Mouse (Mus musculus): ENCODE data around the gene Entpd5. TPM values are rescaled to one million over a fixed set of nuclear protein-coding genes. Genes with fewer than 3 reads are reported as not detected.

The Entpd5 gene
- 7.3 and 10.6 TPM in 2 replicates for polyA plus RNA-seq (2012; rRNA removed)

GRCm38 (mm10) chr12:84408819-84409507 is at the start of gene Entpd5, which contains the start of gene Bbof1:
Gene Entpd5 (minus strand): TSS chr12:84409029.
Gene Bbof1 (plus strand): TSS chr12:84409071.

DNA sequence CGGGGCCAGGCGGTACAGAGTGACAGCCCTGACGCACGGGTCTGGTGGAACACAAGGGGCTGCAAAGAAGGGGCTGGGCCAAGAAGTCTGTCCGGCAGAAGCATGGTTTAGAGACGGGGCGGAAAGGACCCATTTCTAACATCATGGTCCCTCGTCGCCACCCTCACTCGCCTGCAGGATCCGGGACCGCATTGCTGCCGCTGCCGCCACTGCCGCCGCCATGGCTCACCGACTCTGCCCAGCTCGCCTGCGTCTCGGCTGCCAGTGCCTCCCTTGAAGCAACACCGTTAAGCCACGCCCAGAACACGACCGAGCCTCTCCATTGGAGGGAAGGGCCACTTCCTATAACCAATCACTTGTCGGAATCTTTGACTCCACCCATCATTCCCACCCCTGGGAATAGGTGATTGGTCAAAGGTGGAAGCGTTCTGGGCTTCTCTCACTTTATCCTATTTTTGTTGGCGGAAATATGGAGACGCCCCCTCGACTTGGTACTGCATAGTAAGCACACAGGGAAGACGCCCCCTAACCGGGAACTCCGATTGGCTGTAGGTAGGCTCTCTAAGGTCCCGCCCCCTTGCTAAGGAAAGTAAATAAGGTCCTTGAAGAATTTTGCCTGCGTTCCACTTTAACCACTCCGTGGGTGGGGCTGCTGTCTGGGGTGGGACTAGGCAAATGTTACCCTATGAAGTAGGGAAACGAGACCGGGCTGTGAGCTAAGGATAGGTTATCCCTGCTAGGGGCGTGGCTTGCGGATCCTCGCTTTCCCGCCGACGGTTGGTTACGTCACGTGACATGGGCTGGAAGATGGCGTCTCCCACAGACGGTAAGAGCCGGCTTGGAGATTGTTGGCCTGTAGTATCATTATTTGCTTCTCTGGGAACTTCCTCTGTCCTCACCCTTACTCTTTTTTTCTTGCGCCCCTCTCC is 42.2 kb upstream of the Entpd5 start, which contains the start of the genes Aldh6a1 and Lin52:
TSS of gene Aldh6a1 (minus strand) at position 287 of the 929 bp plus-strand sequence.
TSS of gene Lin52 (plus strand) at position 705 of the 929 bp plus-strand sequence.

DNA sequence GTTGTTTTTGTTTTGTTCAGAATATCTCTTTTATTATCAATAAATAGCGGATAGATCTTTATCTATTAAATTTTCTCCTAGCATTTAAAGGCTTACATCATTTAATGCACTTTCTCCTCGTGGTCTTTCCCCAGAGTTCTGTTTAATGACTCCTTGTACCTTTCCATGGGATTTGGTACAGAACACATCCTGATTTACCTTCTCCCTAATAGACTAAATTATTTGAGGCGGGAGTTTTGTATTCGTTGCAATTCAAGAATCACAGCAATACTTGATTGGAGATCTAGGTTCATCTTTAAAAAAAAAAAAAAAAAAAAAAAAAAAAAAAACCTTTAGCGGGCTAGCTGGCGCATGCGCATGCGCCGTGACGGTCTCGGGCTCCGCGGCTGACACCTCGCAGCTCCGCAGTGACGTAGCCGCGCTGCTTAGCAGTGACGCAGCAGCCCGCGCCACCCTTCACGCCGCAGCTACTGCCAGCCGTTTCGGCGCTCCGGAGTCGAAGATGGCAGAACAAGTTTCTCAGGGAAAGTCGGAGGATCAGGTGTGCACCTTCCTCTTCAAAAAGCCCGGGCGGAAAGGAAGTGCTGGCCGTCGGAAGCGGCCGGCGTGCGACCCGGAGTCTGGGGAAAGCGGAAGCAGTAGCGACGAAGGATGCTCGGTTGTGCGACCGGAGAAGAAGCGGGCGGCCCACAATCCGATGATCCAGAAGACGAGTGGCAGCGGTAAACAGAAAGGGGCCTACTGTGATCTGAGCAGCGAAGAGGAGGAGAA is 8.2 kb upstream of the Entpd5 start, which contains the start of gene Rnf113a2:
TSS of gene Rnf113a2 (plus strand) at position 363 of the 771 bp plus-strand sequence.

DNA sequence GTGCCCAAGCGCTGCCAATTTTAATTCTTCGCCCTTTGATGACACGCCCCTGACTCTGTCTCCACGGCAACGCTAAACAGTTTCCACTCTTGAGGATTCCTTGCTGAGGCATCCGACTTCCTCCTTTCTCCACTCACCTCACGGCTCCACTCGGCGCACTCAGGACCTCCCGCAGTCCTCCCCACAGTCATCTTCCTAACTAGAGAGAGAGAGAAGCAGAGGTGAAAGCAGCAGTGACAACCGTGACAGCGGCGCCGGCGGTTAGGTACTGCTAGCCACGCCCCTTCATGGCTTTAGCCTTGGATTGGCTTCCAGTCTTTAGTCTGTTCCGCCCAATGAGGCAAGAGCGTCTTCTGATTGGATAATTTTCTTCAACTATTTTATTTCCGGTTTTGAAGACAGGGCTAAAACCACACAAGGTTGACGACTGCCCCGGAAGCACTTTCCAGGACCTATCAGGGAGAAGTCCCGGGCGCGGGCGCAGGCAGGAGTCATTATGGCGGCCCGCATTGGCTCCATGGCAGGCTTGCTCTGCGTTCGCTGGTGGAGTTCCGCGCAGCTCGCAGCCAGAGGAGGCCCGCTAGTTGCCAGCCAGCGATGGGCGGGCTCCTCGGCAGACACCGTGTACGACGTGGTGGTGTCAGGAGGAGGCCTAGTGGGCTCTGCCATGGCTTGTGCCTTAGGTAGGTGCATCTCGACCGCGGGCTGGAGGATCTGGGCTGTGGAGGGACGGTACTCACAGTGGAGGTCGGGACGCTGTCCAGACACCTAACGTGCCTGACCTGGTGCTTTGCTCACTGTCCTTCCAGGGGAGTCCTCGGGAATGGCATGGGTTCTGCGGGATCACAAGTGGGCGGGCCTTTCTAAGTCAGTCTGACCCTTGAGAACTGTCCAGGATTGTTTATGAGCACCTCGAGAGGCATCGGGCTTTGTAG is 47.0 kb downstream of the Entpd5 start, which contains the start of the genes Coq6 and Fam161b:
TSS of gene Coq6 (plus strand) at position 103 of the 935 bp plus-strand sequence.
TSS of gene Fam161b (minus strand) at position 279 of the 935 bp plus-strand sequence.

Other genes starting within 250 kb of the Entpd5 start
- 8.9 and 10.4 TPM in 2 replicates for gene Elmsan1, start 190.1 kb downstream of the Entpd5 start, polyA plus RNA-seq (2012; rRNA removed)
- gene Ptgr2, start 123.8 kb downstream of the Entpd5 start, polyA plus RNA-seq (2012; rRNA removed) = 13.6 and 23.7 TPM in 2 replicates
- gene Zfp410, start 92.2 kb downstream of the Entpd5 start, polyA plus RNA-seq (2012; rRNA removed) = 89.7 and 101 TPM in 2 replicates
- 33.5 and 43.3 TPM in 2 replicates for gene Coq6, start 47.4 kb downstream of the Entpd5 start, polyA plus RNA-seq (2012; rRNA removed)
- 8.0 and 9.2 TPM in 2 replicates for gene Fam161b, start 47.2 kb downstream of the Entpd5 start, polyA plus RNA-seq (2012; rRNA removed)
- gene Bbof1, start within 50 bp of the Entpd5 start, polyA plus RNA-seq (2012; rRNA removed) = 1.4 and 1.5 TPM in 2 replicates
- gene Rnf113a2, start 8.2 kb upstream of the Entpd5 start, polyA plus RNA-seq (2012; rRNA removed) = 20.2 and 37.6 TPM in 2 replicates
- 7.4 and 15.0 TPM in 2 replicates for gene Aldh6a1, start 42.0 kb upstream of the Entpd5 start, polyA plus RNA-seq (2012; rRNA removed)
- 16.1 and 20.4 TPM in 2 replicates for gene Lin52, start 42.4 kb upstream of the Entpd5 start, polyA plus RNA-seq (2012; rRNA removed)
- 2.1 and 3.1 TPM in 2 replicates for gene Vsx2, start 160.7 kb upstream of the Entpd5 start, polyA plus RNA-seq (2012; rRNA removed)
- 18.9 and 22.3 TPM in 2 replicates for gene Abcd4, start 208.4 kb upstream of the Entpd5 start, polyA plus RNA-seq (2012; rRNA removed)
- gene Vrtn, start 232.0 kb upstream of the Entpd5 start, polyA plus RNA-seq (2012; rRNA removed) = not detected in 2 replicates